Mouse (Mus musculus): ENCODE data around the gene Srp72.

The Srp72 gene

GRCm38 (mm10) chr5:76974554-76975285, at the start of gene Srp72:
Gene Srp72, plus strand, starts transcription at chr5:76974683.
- peak; percentile 81 for DNase-seq

DNA sequence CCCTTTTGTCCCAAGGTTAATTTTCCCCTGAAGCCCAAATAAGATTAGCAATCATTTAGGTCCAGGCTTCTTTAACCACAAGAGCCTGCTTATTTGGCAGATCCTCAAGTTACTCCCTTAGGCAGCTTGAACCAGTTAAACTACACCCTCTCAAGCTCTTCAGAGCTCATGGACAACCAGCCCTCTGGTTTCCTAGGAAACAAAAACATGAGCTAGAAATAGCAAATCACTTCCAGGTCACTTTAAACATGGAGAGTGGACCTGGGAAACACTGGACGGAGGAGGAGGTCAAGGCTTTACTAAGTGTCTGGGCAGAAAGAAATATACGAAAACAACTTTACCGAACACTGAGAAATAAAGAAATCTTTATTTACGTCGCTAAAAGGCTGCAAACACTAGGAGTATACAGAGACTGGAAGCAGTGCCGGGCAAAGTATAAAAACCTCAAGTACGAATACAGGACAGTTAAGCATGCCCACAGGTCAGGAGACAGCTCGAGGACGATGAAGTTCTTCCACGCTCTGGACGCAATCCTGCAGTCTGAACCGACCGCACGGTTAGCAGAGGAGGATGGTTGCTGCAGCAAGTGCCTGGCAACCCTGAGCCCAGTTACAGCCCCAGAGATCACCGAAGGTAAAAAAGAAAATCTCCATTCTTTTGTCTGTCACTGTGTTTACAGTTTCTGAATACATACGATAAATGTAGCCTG, 46.2 kb upstream of the Srp72 start:
- no peak for DNase-seq

DNA sequence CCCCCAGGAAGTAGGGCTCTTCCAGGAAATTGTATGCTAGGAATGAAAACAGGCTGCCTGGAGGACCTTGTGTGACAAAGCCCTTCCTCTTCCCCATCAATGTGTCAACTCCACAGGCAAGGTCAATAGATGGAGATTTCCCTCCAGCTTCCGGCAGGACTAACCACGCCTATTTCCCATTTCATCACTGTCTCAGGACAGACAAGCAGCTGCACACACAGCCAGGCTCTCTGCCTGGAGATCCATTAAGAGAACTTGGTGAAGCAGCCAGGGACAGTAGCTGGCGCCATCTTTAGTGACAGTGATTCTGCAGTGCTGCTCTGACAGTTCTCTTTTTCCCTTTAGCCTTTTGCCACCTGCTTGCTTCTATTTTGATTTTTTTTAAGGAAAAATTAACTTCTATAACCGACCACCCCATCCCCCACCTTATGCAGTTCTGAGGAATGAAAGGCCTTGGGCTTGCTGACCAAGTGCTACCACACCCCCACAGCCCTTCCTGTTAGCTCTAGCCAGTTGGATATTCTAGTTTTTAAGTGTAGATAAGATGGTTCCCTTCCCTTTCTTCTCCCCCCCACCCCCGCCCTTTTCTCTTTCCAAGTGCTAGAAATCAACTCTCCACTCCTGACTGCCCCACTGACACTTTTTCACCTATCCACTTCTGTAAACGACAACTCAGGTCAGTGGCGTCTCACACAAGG, 45.2 kb upstream of the Srp72 start:
- no peak for DNase-seq

DNA sequence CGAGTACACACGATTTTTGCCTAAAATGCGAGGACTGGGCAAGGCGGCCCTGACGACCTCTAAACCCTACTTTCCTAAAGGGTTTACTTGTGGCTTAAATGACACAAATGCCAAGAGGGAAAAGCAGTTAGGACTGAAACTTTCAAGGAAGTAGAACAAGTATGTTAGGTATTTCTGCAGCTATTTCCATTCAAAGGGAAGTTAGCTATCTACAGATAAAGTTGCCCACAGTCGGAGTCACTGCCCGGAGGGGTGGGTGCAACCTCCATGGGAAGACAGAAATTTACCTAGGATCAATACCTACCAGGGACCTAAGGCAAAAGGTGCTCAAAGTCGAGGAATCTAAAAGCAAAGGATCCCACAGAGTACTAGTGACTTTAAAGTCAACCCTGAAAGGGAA, 34.8 kb upstream of the Srp72 start:
- no peak for DNase-seq

- DNase-seq, result no peak
Measured at GRCm38 (mm10) chr5:76941975-76942374, 32.5 kb upstream of the Srp72 start.

DNA sequence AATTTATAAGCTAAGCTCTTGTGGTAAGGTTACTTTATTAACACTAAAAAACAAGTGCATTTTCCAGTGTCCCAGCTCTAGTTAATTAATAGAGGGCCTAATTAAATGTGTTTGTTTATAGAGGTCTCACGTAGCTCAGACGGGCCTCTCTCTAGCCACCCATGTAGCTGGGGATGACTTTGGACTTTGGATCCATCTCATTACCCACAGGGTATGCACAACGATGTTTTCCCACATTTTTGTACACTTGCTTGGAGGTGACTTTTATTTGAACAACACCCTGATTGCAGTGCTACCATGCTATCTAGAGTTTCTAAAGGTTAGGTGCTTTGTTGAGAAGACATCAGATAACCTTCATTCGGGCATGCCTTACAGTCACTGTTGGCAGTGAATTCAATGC, 32.0 kb upstream of the Srp72 start:
- DNase-seq, result no peak

- DNase-seq, result no peak
Measured at GRCm38 (mm10) chr5:76944965-76945677, 29.4 kb upstream of the Srp72 start.

DNA sequence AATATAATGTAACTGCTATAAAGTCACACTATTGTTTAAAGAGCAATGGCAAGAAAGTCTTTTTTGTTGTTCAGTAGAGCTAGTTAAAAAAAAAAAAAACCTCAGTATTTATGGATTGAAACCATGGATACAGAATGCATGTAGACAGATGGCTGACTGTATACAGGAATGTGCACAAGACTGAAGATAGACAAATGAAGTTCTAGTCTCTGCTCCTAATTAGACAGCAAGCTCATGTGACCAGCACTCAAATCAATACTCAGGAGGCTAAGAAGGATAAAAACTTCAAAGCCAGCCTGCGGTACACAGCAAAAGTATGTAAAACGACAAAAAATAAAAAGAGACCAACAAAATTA, 28.8 kb upstream of the Srp72 start:
- DNase-seq, result no peak

GRCm38 (mm10) chr5:76947142-76947541, 27.3 kb upstream of the Srp72 start:
- DNase-seq, result no peak

- no peak for DNase-seq
Measured at GRCm38 (mm10) chr5:76947758-76948157, 26.7 kb upstream of the Srp72 start.

- no peak for DNase-seq
Measured at GRCm38 (mm10) chr5:76950343-76951105, 24.0 kb upstream of the Srp72 start.

DNA sequence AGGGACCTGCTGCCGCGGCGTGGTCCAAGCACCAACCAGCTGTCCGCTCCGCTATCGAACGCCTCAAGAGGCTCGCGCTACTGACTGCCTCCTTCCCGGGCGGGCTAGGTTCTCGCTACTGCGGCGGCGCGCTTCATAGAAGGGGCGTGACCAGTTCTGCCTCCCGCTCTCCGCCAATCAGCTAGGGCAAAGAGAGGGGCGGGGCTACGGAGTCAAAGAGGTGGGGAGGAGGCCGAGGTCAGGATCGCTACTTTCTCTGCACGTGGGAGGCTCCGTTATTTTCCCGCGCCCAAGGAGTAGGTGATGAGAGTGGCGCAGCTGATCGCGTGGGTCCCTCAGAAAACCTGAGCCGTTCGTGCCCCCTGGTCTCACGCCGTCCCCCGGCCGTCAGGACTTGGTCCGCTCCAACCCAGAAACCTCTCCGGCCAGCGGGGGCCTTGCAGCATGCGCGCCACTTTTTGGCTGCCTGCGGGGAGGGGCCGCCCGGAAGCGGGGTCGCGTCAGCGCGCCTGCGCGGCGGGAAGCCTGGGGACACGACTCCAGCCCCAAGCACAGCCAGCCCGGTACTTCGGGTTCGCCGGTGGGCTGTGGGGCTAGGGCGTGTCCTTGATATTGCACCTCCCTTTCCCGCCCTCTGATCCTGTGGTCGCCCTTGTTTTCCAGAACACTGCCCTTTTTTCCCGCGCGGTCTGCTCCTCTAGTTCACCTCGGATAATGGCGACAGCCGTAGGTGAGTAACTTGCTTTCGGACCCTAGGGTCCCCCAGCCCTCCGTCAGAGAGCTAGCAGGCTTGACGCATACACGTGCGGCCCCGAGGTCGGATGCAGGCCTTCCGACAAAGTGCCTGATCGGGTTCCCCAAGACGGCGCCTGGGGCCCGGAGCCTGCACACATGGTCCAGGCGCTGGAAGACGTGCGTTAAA, 23.1 kb upstream of the Srp72 start, which contains the start of the genes Paics and Ppat:
TSS of gene Paics (plus strand) at position 202 of the 922 bp plus-strand sequence.
TSS of gene Ppat (minus strand) at position 473 of the 922 bp plus-strand sequence.
- DNase-seq, result peak; percentile 97

DNA sequence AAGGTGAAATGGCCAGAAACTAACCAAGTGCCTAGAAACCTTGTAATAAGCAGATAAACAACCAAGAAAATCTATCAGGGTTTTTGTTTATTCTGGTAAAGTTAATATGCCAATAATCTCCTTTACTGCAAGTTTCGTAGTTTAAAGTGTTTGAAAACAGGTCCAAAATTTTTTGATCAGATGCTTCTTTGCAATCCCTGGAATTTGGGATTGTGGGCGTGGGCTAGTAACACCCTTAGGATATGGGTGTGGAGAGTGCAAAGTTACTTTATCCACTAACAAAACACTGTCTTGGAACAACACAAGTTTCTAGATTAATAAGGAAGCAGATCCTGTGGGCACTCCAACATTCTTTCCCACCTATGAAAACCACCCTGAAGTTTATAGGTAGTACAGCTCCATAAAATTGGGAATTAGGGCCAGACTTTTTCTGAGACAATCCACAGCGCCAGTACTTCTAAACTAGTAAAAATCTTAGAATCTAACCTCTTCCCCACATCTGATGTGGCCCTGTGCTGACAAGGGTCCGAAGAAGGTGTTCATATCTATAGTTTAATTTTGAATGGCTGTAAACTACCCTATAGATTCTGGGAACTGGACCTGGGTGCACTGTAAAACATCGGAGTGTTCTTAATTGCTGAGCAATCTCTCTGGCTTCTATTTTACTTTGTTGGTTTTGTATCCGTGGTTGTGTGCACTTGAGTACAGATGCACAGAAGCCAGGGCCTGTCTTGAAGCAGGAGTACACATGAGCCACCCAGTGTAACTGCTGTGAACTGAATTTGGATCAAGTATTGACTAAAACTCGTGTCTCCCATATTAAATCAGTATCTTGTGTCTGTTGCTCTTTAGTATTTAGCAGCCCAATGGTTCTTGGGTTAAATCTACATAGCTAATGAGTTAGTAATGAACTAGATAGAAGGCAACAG, 22.1 kb upstream of the Srp72 start:
- no peak for DNase-seq

GRCm38 (mm10) chr5:76953794-76954193, 20.7 kb upstream of the Srp72 start:
- no peak for DNase-seq

GRCm38 (mm10) chr5:76954271-76954900, 20.1 kb upstream of the Srp72 start:
- no peak for DNase-seq

- DNase-seq, result no peak
Measured at GRCm38 (mm10) chr5:76955474-76955873, 19.0 kb upstream of the Srp72 start.

GRCm38 (mm10) chr5:76957954-76958353, 16.5 kb upstream of the Srp72 start:
- DNase-seq, result no peak

- no peak for DNase-seq
Measured at GRCm38 (mm10) chr5:76959587-76959986, 14.9 kb upstream of the Srp72 start.

DNA sequence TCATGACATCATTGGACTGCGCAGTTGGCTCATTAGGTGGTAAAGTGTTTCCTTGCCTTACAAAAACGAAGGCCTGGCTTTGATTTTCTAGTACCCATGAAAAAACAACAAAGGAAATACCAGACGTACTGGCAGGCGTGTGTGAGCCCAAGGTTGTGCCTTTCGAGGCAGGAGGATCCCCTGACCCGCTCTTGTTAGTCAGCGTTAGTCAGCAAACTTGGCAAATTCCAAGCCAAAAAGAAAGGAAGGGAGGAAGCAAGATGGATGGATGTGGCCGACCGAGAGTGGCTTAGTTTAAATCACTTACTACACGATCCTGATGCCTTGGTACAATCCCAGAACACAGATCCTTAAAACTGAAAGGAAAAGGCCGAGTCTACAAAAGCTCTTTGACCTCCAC, 11.9 kb upstream of the Srp72 start:
- DNase-seq, result no peak

DNA sequence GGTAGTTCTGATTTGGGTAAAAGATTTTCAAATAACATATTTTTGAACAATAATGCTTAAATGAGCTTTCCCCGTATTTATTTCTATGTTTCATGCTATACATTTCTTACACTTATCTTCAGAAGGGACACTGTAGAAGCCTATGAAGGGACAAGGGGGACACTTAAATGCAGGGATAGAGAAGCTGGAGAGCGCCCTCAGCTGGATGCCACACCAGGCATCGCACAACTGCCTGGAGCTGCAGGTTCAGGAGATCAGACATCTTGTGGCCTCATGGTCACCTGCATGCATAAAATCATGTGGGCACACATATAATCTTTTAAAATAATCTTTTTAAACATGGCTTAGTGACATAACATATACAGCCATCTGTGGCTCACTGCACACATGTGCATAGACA, 9.8 kb upstream of the Srp72 start:
- DNase-seq, result no peak

Measured in right cerebral cortex, postnatal 25 days (tissue).